Mouse (Mus musculus): ENCODE results near the gene Scgb2b24.

Gene Scgb2b24

GRCm38 (mm10) chr7:33739212-33739611 lies at the start of gene Scgb2b24:
Gene Scgb2b24, minus strand, starts transcription at chr7:33739312.
- POLR2A ChIA-PET = no interaction called here
- CTCF ChIA-PET = no interaction called here

GRCm38 (mm10) chr7:33743499-33743898 lies 4.4 kb upstream of the Scgb2b24 start, which contains the start of gene Scgb1b24:
Gene Scgb1b24, plus strand, starts transcription at chr7:33743799.
- CTCF ChIA-PET = no interaction called here
- POLR2A ChIA-PET = no interaction called here

- ChIA-PET POLR2A (no interaction called here), CTCF (no interaction called here)
Measured at GRCm38 (mm10) chr7:33689864-33690263, 49.2 kb downstream of the Scgb2b24 start.
